17 mouse cellular contexts compared by ENCODE assay signal in genomic region chr12:83210294-83210693, GRCm38 (mm10).
DNase-seq lines count a peak whose midpoint lies in the region; ATAC-seq lines count a peak whose summit lies in the region.
"Had no signal": no experiment of that assay in that cellular context is flagged by ENCODE, and none has a peak within 500 bp of the region (broad histone marks: within the 10 kb centered on the region; RNA-seq: fewer than 3 reads in every experiment).

No protein-coding gene starts in this region.

- H3K27ac ChIP-seq in heart, embryonic 11.5 days (ENCODE audit: low read depth, low read length) = peak overlapping the region; percentile 77
- H3K27ac ChIP-seq in kidney, embryonic 15.5 days = peak overlapping the region; percentile 52
- H3K27ac ChIP-seq in midbrain, embryonic 11.5 days (ENCODE audit: low read depth, low read length) = no peak overlapping the region
- no peak overlapping the region for H3K27ac ChIP-seq in midbrain, embryonic 14.5 days (replicated peaks; ENCODE audit: low read depth, low read length)
- H3K27ac ChIP-seq: hindbrain, embryonic 14.5 days; neural tube, embryonic 15.5 days; stomach, postnatal 0 days had no signal

- peaks cover 58% of the 10 kb centered on the region for H3K4me1 ChIP-seq in heart, embryonic 11.5 days (ENCODE audit: control insufficient read depth, insufficient read depth, low read length)
- H3K4me1 ChIP-seq in kidney, embryonic 15.5 days = peaks cover 49% of the 10 kb centered on the region
- H3K4me1 ChIP-seq in midbrain, embryonic 11.5 days (ENCODE audit: control insufficient read depth, insufficient read depth, low read length) = peaks cover 4% of the 10 kb centered on the region
- H3K4me1 ChIP-seq in midbrain, embryonic 14.5 days (ENCODE audit: control insufficient read depth, insufficient read depth, low read length) = peaks cover 27% of the 10 kb centered on the region

- no peak overlapping the region for H3K9ac ChIP-seq in heart, embryonic 11.5 days (ENCODE audit: low read depth, low read length)
- no peak overlapping the region for H3K9ac ChIP-seq in kidney, embryonic 15.5 days
- H3K9ac ChIP-seq in midbrain, embryonic 11.5 days (ENCODE audit: low read length) = no peak overlapping the region
- no peak overlapping the region for H3K9ac ChIP-seq in midbrain, embryonic 14.5 days (replicated peaks; ENCODE audit: low read length)
- H3K9ac ChIP-seq: embryonic facial prominence, embryonic 12.5 days; hindbrain, embryonic 14.5 days; liver, postnatal 0 days; neural tube, embryonic 15.5 days had no signal

- 54% methylated on average over 5 of the region's 5 CpGs for WGBS in heart, embryonic 11.5 days (ENCODE audit: insufficient replicate concordance)
- WGBS in kidney, embryonic 15.5 days = 33% methylated on average over 5 of the region's 5 CpGs
- WGBS in midbrain, embryonic 11.5 days = 70% methylated on average over 5 of the region's 5 CpGs
- 70% methylated on average over 5 of the region's 5 CpGs for WGBS in midbrain, embryonic 14.5 days

- no peak for ATAC-seq in heart, embryonic 11.5 days (replicated peaks; ENCODE audit: insufficient number of reproducible peaks, low FRiP score, low TSS enrichment)
- peak; percentile 41; the same call in 1 of the 2 replicates for ATAC-seq in kidney, embryonic 15.5 days (replicated peaks; ENCODE audit: low FRiP score)
- ATAC-seq in midbrain, embryonic 11.5 days (ENCODE audit: low FRiP score) = no peak
- ATAC-seq in midbrain, embryonic 14.5 days (ENCODE audit: low FRiP score, low TSS enrichment) = no peak

- peak; percentile 28 for DNase-seq in adrenal gland, adult 2 months
- no peak for DNase-seq in adrenal gland, adult 18-20 months (ENCODE audit: low spot score in 2 of 2)
- no peak for DNase-seq in heart, adult 11 months
- no peak for DNase-seq in kidney, postnatal 14 days
- DNase-seq in midbrain, embryonic 11.5 days (ENCODE audit: low spot score, missing footprints) = peak; percentile 64
- no peak for DNase-seq in midbrain, embryonic 14.5 days
- DNase-seq: gastrocnemius, postnatal 10 days; liver; liver, postnatal 0 days; lung, postnatal 36 days had no signal

- H3K27me3 ChIP-seq in heart, embryonic 11.5 days (ENCODE audit: control insufficient read depth, insufficient read depth, low read length) = no peaks in the 10 kb centered on the region
- H3K27me3 ChIP-seq in kidney, embryonic 15.5 days = no peaks in the 10 kb centered on the region
- H3K27me3 ChIP-seq in midbrain, embryonic 11.5 days (ENCODE audit: control insufficient read depth, insufficient read depth, low read length) = no peaks in the 10 kb centered on the region
- H3K27me3 ChIP-seq in midbrain, embryonic 14.5 days (ENCODE audit: control insufficient read depth, insufficient read depth, low read length) = no peaks in the 10 kb centered on the region
- H3K27me3 ChIP-seq: embryonic facial prominence, embryonic 12.5 days; neural tube, embryonic 15.5 days had no signal

- no peak overlapping the region for H3K4me3 ChIP-seq in heart, embryonic 11.5 days (ENCODE audit: low read depth, low read length)
- no peak overlapping the region for H3K4me3 ChIP-seq in kidney, embryonic 15.5 days (replicated peaks)
- H3K4me3 ChIP-seq in midbrain, embryonic 11.5 days (ENCODE audit: low read depth, low read length) = no peak overlapping the region
- H3K4me3 ChIP-seq in midbrain, embryonic 14.5 days (replicated peaks; ENCODE audit: low read depth, low read length) = no peak overlapping the region
- H3K4me3 ChIP-seq: embryonic facial prominence, embryonic 12.5 days; myocyte; neural tube, embryonic 15.5 days had no signal

- no peaks in the 10 kb centered on the region for H3K36me3 ChIP-seq in heart, embryonic 11.5 days (ENCODE audit: control insufficient read depth, insufficient read depth, low read length)
- no peaks in the 10 kb centered on the region for H3K36me3 ChIP-seq in kidney, embryonic 15.5 days
- no peaks in the 10 kb centered on the region for H3K36me3 ChIP-seq in midbrain, embryonic 11.5 days (ENCODE audit: control insufficient read depth, insufficient read depth, low read length)
- 0 out of 2 replicates have a peak, but pooled peaks cover 6% of the 10 kb centered on the region for H3K36me3 ChIP-seq in midbrain, embryonic 14.5 days (ENCODE audit: control insufficient read depth, insufficient read depth, low read length)
- H3K36me3 ChIP-seq: embryonic facial prominence, embryonic 12.5 days; neural tube, embryonic 15.5 days had no signal

- no peaks in the 10 kb centered on the region for H3K9me3 ChIP-seq in heart, embryonic 11.5 days (replicated peaks; ENCODE audit: control insufficient read depth, low read length)
- H3K9me3 ChIP-seq in kidney, embryonic 15.5 days (replicated peaks) = no peaks in the 10 kb centered on the region
- H3K9me3 ChIP-seq in midbrain, embryonic 11.5 days (ENCODE audit: control insufficient read depth, low read length) = no peaks in the 10 kb centered on the region
- H3K9me3 ChIP-seq in midbrain, embryonic 14.5 days (ENCODE audit: control insufficient read depth, low read length) = no peaks in the 10 kb centered on the region
- H3K9me3 ChIP-seq: embryonic facial prominence, embryonic 12.5 days; neural tube, embryonic 15.5 days had no signal

- H3K4me2 ChIP-seq in heart, embryonic 11.5 days = no peak overlapping the region
- no peak overlapping the region for H3K4me2 ChIP-seq in kidney, embryonic 15.5 days
- no peak overlapping the region for H3K4me2 ChIP-seq in midbrain, embryonic 11.5 days
- no peak overlapping the region for H3K4me2 ChIP-seq in midbrain, embryonic 14.5 days (ENCODE audit: low read length)
- H3K4me2 ChIP-seq: embryonic facial prominence, embryonic 12.5 days; hindbrain, embryonic 14.5 days; neural tube, embryonic 15.5 days had no signal

Comparison
In these comparisons a context has a peak if more than half of its experiments do, and no peak if none do; other contexts are left out.
1. DNase-seq: peak in adrenal gland, adult 2 months (single experiment) and midbrain, embryonic 11.5 days (single experiment); none in adrenal gland, adult 18-20 months (0 of 2), heart, adult 11 months (single experiment), kidney, postnatal 14 days (single experiment) and midbrain, embryonic 14.5 days (single experiment).
2. H3K27ac ChIP-seq: peak in heart, embryonic 11.5 days (single experiment) and kidney, embryonic 15.5 days (single experiment); none in midbrain, embryonic 11.5 days (single experiment) and midbrain, embryonic 14.5 days (single experiment).